Mouse (Mus musculus) liver, adult (tissue): Measurements from ENCODE around the gene Cdk12.

Experiments used
- GATA4 ChIP-seq: IDR thresholded peaks from 2 replicates; pipeline ENCODE4 v1.6.1; 2014; ENCODE audit warnings: mild to moderate bottlenecking, low read length; ENCODE audit not compliant: insufficient replicate concordance

Gene Cdk12

DNA sequence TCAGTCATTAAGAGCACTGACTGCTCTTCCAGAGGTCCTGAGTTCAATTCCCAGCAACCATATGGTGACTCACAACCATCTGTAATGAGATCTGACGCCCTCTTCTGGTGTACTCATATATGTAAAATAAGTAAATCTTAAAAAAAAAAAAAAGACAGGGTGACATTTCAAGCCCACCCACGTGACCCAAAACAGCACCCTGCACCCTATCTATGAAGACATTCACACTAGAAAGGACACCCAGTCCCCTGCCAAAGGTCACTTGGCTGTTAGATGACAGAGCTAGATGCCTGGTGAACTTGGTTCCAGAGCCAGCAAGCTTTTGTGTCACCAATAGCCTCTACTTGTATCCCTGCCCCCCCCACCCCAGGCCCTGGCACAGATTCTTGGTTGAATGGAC lies 90.2 kb downstream of the Cdk12 start:
- no peak for TF ChIP-seq GATA4

DNA sequence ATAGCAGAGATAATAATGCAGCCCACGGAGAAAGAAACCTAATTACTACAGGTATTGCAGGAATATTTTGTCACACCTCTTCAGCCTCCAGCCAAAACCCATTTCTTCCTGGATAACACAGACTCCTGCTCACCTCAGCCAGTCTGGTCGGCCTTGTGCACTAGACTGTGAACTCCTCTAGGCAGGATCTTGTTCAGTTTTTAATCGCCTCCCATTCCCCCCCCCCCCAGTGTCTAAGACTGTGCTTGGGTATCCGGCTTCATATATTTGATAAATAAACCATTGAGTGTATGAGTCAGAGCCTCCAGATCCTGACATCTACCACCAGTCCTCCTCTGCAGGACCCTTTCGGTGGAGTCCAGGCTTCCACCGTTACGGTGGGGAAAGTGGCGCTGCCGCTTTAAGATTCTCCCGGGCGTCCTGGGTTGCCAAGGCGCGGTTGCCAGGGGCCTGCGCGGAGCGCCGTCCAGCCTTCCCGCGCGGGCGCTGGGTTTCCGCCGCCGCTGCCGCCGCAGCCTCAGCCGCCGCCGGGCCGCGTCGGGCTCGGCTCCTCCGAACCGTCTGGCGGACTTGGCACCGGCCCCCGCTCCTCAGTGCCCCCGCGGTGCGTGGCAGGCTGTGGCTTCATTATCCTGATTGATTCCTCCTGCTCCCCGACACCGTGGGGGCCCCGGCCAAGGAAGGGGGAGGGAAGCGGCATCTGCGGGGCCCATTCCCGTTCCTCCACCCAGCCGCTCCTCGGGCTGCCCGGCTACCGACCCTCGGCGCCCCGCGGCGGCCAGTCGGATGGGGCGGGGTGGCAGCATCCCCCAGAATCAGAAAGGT lies 91.5 kb downstream of the Cdk12 start:
- no peak for TF ChIP-seq GATA4

- no peak for TF ChIP-seq GATA4
These were observed 92.2 kb downstream of the Cdk12 start for GRCm38 (mm10) chr11:98295013-98295585.

GRCm38 (mm10) chr11:98296277-98296676 lies 93.4 kb downstream of the Cdk12 start:
- TF ChIP-seq GATA4 = no peak

- TF ChIP-seq GATA4 = no peak
These were observed 94.1 kb downstream of the Cdk12 start for GRCm38 (mm10) chr11:98296916-98297315.

- no peak for TF ChIP-seq GATA4
These were observed 94.9 kb downstream of the Cdk12 start for GRCm38 (mm10) chr11:98297778-98298177.

- no peak for TF ChIP-seq GATA4
These were observed 95.8 kb downstream of the Cdk12 start for GRCm38 (mm10) chr11:98298484-98299205.

DNA sequence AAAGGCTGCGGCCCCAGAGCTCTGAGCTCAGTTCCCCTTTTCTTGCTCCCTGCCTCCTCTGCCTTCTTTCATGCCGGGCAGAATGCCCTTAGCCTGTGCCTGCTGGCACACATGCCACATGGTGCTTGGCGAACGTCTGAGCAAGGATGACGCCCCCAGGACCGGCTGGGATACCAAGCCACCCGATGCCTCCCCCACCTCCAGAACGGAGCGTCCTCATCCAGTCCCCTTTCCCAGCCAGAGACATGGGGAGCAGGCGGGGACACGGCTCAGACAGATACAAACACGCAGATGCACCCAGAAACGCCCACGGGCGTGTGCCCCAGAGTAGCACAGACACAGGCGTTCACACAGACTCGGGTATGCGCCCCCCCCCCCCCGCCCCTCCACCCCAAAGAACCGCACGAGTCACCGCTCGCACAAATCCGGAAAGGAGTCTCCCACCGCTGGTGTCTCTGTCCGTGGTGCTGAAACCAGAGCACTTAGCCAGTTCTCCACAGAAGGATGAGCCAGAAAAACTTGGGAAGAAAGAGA lies 111.0 kb downstream of the Cdk12 start:
- no peak for TF ChIP-seq GATA4

- no peak for TF ChIP-seq GATA4
These were observed 114.6 kb downstream of the Cdk12 start for GRCm38 (mm10) chr11:98317479-98317878.

GRCm38 (mm10) chr11:98318421-98319116 lies 115.7 kb downstream of the Cdk12 start:
- no peak for TF ChIP-seq GATA4

- TF ChIP-seq GATA4 = no peak
These were observed 116.3 kb downstream of the Cdk12 start for GRCm38 (mm10) chr11:98319120-98319519.

GRCm38 (mm10) chr11:98319544-98319943 lies 116.7 kb downstream of the Cdk12 start:
- no peak for TF ChIP-seq GATA4

GRCm38 (mm10) chr11:98319944-98320343 lies 117.1 kb downstream of the Cdk12 start:
- TF ChIP-seq GATA4 = no peak

DNA sequence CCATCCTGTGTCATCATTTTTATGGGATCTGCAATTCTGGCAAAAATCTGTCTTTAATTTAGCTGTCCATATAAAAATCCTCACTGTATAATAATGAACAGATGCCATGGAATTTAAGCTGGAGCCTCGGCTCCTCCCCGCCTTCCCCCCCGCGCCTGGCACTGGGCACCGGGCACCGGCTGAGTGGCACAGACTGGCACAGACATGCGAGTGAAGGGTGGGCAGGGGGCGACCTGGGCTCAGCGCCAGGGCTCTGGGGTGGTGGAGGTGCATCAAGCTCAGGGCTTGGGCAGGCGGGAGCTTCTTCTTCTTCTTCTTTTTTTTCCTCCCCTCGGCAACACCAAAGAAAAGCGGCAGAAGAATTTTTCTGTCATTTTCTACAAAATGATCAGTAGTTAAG lies 117.5 kb downstream of the Cdk12 start:
- TF ChIP-seq GATA4 = no peak
